Mouse (Mus musculus): Measurements from ENCODE around the gene Ostc. TPM values are rescaled to one million over a fixed set of nuclear protein-coding genes. Genes with fewer than 3 reads are reported as not detected.

Ostc gene
- polyA plus RNA-seq, 2 experiments = 285 to 481 TPM

GRCm38 (mm10) chr3:130677671-130678460, 31.4 kb downstream of the Ostc start:
- Histone ChIP-seq H3K9me3 (ENCODE audit: control insufficient read depth, low read length) (no peaks in the 10 kb centered on the region), H3K4me2 (replicated peaks; ENCODE audit: low read depth, low read length, severe bottlenecking) (no peak overlapping the region), H3K9ac (ENCODE audit: low read depth, low read length, severe bottlenecking) (no peak overlapping the region), H3K4me1 (ENCODE audit: control insufficient read depth, insufficient read depth, low read length) (0 out of 2 replicates have a peak, but pooled peaks cover 2% of the 10 kb centered on the region), H3K4me3 (replicated peaks; ENCODE audit: low read length) (no peak overlapping the region), H3K27me3 (ENCODE audit: control insufficient read depth, insufficient read depth, low read length) (no peaks in the 10 kb centered on the region), H3K36me3 (ENCODE audit: control insufficient read depth, insufficient read depth, low read length) (no peaks in the 10 kb centered on the region), H3K27ac (replicated peaks; ENCODE audit: low read depth, low read length) (no peak overlapping the region)
- TF ChIP-seq POLR2A (IDR thresholded peaks at IDR 0.05; ENCODE audit: borderline replicate concordance, extremely low read depth, insufficient read depth, insufficient read length) = no peak
- DNase-seq (ENCODE audit: low spot score) (no peak), ATAC-seq (ENCODE audit: low FRiP score, low read depth) (no peak)
- 93% methylated on average over 19 of the region's 19 CpGs for WGBS

- H3K4me1 ChIP-seq (ENCODE audit: control insufficient read depth, insufficient read depth, low read length) = peaks cover 19% of the 10 kb centered on the region
- 0 out of 2 replicates have a peak overlapping the region, but pooled peaks have one; percentile 10 for H3K4me2 ChIP-seq (replicated peaks; ENCODE audit: low read depth, low read length, severe bottlenecking)
- no peak for TF ChIP-seq POLR2A (IDR thresholded peaks at IDR 0.05; ENCODE audit: borderline replicate concordance, extremely low read depth, insufficient read depth, insufficient read length)
- DNase-seq (ENCODE audit: low spot score) (peak; percentile 88), ATAC-seq (ENCODE audit: low FRiP score, low read depth) (peak; percentile 87)
- peak overlapping the region; percentile 39; the same call in 1 of the 2 replicates for H3K27ac ChIP-seq (replicated peaks; ENCODE audit: low read depth, low read length)
- no peaks in the 10 kb centered on the region for H3K9me3 ChIP-seq (ENCODE audit: control insufficient read depth, low read length)
- no peak overlapping the region for H3K4me3 ChIP-seq (replicated peaks; ENCODE audit: low read length)
- no peak overlapping the region for H3K9ac ChIP-seq (ENCODE audit: low read depth, low read length, severe bottlenecking)
- no peaks in the 10 kb centered on the region for H3K36me3 ChIP-seq (ENCODE audit: control insufficient read depth, insufficient read depth, low read length)
- no peaks in the 10 kb centered on the region for H3K27me3 ChIP-seq (ENCODE audit: control insufficient read depth, insufficient read depth, low read length)
- WGBS = 20% methylated on average over 14 of the region's 14 CpGs
Measured at GRCm38 (mm10) chr3:130671291-130671690, 38.0 kb downstream of the Ostc start.

- H3K27me3 ChIP-seq (ENCODE audit: control insufficient read depth, insufficient read depth, low read length) = no peaks in the 10 kb centered on the region
- H3K4me3 ChIP-seq (replicated peaks; ENCODE audit: low read length) = no peak overlapping the region
- no peak overlapping the region for H3K27ac ChIP-seq (replicated peaks; ENCODE audit: low read depth, low read length)
- DNase-seq (ENCODE audit: low spot score) = no peak
- no peaks in the 10 kb centered on the region for H3K9me3 ChIP-seq (ENCODE audit: control insufficient read depth, low read length)
- 92% methylated on average over 3 of the region's 3 CpGs for WGBS
- H3K4me2 ChIP-seq (replicated peaks; ENCODE audit: low read depth, low read length, severe bottlenecking) = no peak overlapping the region
- ATAC-seq (ENCODE audit: low FRiP score, low read depth) = no peak
- no peak overlapping the region for H3K9ac ChIP-seq (ENCODE audit: low read depth, low read length, severe bottlenecking)
- H3K4me1 ChIP-seq (ENCODE audit: control insufficient read depth, insufficient read depth, low read length) = no peaks in the 10 kb centered on the region
- no peak for TF ChIP-seq POLR2A (IDR thresholded peaks at IDR 0.05; ENCODE audit: borderline replicate concordance, extremely low read depth, insufficient read depth, insufficient read length)
- H3K36me3 ChIP-seq (ENCODE audit: control insufficient read depth, insufficient read depth, low read length) = no peaks in the 10 kb centered on the region
Measured at GRCm38 (mm10) chr3:130662496-130662895, 46.7 kb downstream of the Ostc start.

GRCm38 (mm10) chr3:130660619-130661018, 48.6 kb downstream of the Ostc start:
- ATAC-seq (ENCODE audit: low FRiP score, low read depth) = no peak
- Histone ChIP-seq H3K4me2 (replicated peaks; ENCODE audit: low read depth, low read length, severe bottlenecking) (no peak overlapping the region), H3K36me3 (ENCODE audit: control insufficient read depth, insufficient read depth, low read length) (no peaks in the 10 kb centered on the region), H3K4me3 (replicated peaks; ENCODE audit: low read length) (no peak overlapping the region), H3K9ac (ENCODE audit: low read depth, low read length, severe bottlenecking) (no peak overlapping the region), H3K4me1 (ENCODE audit: control insufficient read depth, insufficient read depth, low read length) (no peaks in the 10 kb centered on the region), H3K27me3 (ENCODE audit: control insufficient read depth, insufficient read depth, low read length) (no peaks in the 10 kb centered on the region), H3K9me3 (ENCODE audit: control insufficient read depth, low read length) (no peaks in the 10 kb centered on the region), H3K27ac (replicated peaks; ENCODE audit: low read depth, low read length) (no peak overlapping the region)
- 86% methylated on average over 6 of the region's 6 CpGs for WGBS
- DNase-seq (ENCODE audit: low spot score) = no peak
- TF ChIP-seq POLR2A (IDR thresholded peaks at IDR 0.05; ENCODE audit: borderline replicate concordance, extremely low read depth, insufficient read depth, insufficient read length) = no peak

GRCm38 (mm10) chr3:130649569-130649968, 59.7 kb downstream of the Ostc start:
- Histone ChIP-seq H3K9ac (ENCODE audit: low read depth, low read length, severe bottlenecking) (no peak overlapping the region), H3K4me1 (ENCODE audit: control insufficient read depth, insufficient read depth, low read length) (peaks cover 17% of the 10 kb centered on the region), H3K4me2 (replicated peaks; ENCODE audit: low read depth, low read length, severe bottlenecking) (no peak overlapping the region), H3K27me3 (ENCODE audit: control insufficient read depth, insufficient read depth, low read length) (no peaks in the 10 kb centered on the region), H3K9me3 (ENCODE audit: control insufficient read depth, low read length) (no peaks in the 10 kb centered on the region), H3K4me3 (replicated peaks; ENCODE audit: low read length) (no peak overlapping the region), H3K36me3 (ENCODE audit: control insufficient read depth, insufficient read depth, low read length) (no peaks in the 10 kb centered on the region), H3K27ac (replicated peaks; ENCODE audit: low read depth, low read length) (no peak overlapping the region)
- ATAC-seq (ENCODE audit: low FRiP score, low read depth) (no peak), DNase-seq (ENCODE audit: low spot score) (no peak)
- 39% methylated on average over 6 of the region's 6 CpGs for WGBS
- no peak for TF ChIP-seq POLR2A (IDR thresholded peaks at IDR 0.05; ENCODE audit: borderline replicate concordance, extremely low read depth, insufficient read depth, insufficient read length)

Measured in limb, embryonic 14.5 days (tissue).